In the genomic region with DNA sequence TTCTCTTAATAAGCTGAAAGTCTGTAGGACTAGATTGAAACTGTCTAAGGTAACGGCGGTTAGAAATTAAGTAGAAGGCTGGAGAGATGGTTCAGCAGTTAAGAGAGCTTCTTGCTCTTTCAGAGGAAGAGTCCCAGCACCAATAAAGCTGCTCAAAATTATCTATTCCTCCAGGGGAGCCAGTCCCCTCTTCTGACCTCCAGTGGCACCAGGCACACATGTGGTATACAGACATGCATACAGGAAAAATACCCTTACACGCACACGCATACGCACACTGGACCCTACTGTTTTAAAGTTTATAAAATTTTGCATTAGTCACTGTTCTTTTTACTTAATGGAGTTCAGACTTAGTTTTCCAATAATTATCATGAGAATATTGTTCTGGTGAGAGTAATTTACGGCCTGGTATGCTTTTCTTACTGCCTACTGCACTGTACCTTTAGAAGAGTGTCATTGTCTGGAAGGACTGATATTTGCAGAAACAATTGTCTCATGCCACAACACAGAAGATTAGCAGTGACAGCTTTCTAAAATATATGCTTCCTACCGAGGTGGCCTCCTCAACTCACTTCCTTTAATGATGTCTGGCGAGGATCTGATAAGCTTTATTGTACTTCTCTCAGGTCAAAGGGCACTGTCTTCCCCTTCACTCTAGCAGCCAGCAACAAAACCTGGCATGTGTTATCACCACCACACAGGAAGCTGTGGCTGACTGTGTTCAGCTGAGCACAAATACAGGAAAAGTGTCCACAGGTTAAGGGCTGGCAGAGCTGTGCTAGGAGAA, we compare ENCODE assay signal across 10 mouse cellular contexts. TPM values are rescaled to one million over a fixed set of nuclear protein-coding genes. Genes with fewer than 3 reads are reported as not detected.
DNase-seq lines count a peak whose midpoint lies in the region; ATAC-seq and TF ChIP-seq lines count a peak whose summit lies in the region.
"Had no signal": no experiment of that assay in that cellular context is flagged by ENCODE, and none has a peak within 500 bp of the region (broad histone marks: within the 10 kb centered on the region; RNA-seq: fewer than 3 reads in every experiment).

No protein-coding gene starts in this region.

- no peak overlapping the region for H3K9ac ChIP-seq in forebrain, embryonic 11.5 days (ENCODE audit: low read length)
- H3K9ac ChIP-seq in midbrain, postnatal 0 days (replicated peaks; ENCODE audit: low read length, poor library complexity, severe bottlenecking): no peak overlapping the region
- H3K9ac ChIP-seq: forebrain, embryonic 12.5 days had no signal

- H3K4me3 ChIP-seq in G1E (ENCODE audit: low read depth, low read length): no peak overlapping the region; the same call in 1 of the 2 replicates
- no peak overlapping the region for H3K4me3 ChIP-seq in forebrain, embryonic 11.5 days (ENCODE audit: low read depth, low read length)
- H3K4me3 ChIP-seq in midbrain, postnatal 0 days (ENCODE audit: low read depth, low read length): no peak overlapping the region
- H3K4me3 ChIP-seq: forebrain, embryonic 12.5 days had no signal

- H3K4me1 ChIP-seq in G1E (ENCODE audit: insufficient read depth, low read depth, low read length): peaks cover 70% of the 10 kb centered on the region
- no peaks in the 10 kb centered on the region for H3K4me1 ChIP-seq in forebrain, embryonic 11.5 days (replicated peaks; ENCODE audit: control insufficient read depth, insufficient read depth, low read length)
- H3K4me1 ChIP-seq in midbrain, postnatal 0 days (ENCODE audit: insufficient read depth, low read length): no peaks in the 10 kb centered on the region
- H3K4me1 ChIP-seq: forebrain, embryonic 12.5 days had no signal

- peak; percentile 35 for DNase-seq in G1E (ENCODE audit: low spot score)
- peak; percentile 16 for DNase-seq in c-Kit-positive CD71-positive TER-119-positive erythroid progenitor cells, embryonic 14.5 days (ENCODE audit: low spot score)
- peak; percentile 36 to 77 for DNase-seq in kidney, postnatal 25 days
- DNase-seq in urinary bladder, postnatal 36 days (ENCODE audit: low spot score in 2 of 2): no peak
- DNase-seq in forebrain, embryonic 11.5 days (ENCODE audit: low spot score): no peak
- no peak for DNase-seq in midbrain, postnatal 0 days (ENCODE audit: low spot score)

- H3K27me3 ChIP-seq in G1E (ENCODE audit: insufficient read depth, low read length): no peaks in the 10 kb centered on the region
- no peaks in the 10 kb centered on the region for H3K27me3 ChIP-seq in forebrain, embryonic 11.5 days (ENCODE audit: control insufficient read depth, insufficient read depth, low read length)
- no peaks in the 10 kb centered on the region for H3K27me3 ChIP-seq in midbrain, postnatal 0 days (ENCODE audit: insufficient read depth, low read length)
- H3K27me3 ChIP-seq: forebrain, embryonic 12.5 days had no signal

- no peak overlapping the region for H3K27ac ChIP-seq in forebrain, embryonic 11.5 days (ENCODE audit: low read depth, low read length)
- no peak overlapping the region for H3K27ac ChIP-seq in midbrain, postnatal 0 days (ENCODE audit: low read depth, low read length)
- H3K27ac ChIP-seq: forebrain, embryonic 12.5 days had no signal

- no peaks in the 10 kb centered on the region for H3K9me3 ChIP-seq in G1E (replicated peaks)
- H3K9me3 ChIP-seq in forebrain, embryonic 11.5 days (ENCODE audit: control insufficient read depth, low read length): no peaks in the 10 kb centered on the region
- H3K9me3 ChIP-seq in midbrain, postnatal 0 days (ENCODE audit: low read length): no peaks in the 10 kb centered on the region
- H3K9me3 ChIP-seq: forebrain, embryonic 12.5 days had no signal

- peak; percentile 91 for ATAC-seq in G1E (ENCODE audit: extremely low read depth, insufficient number of reproducible peaks, low FRiP score, poor library complexity, severe bottlenecking)
- peak; percentile 79 for ATAC-seq in megakaryocyte-erythroid progenitor cell, adult 5-6 weeks (replicated peaks; ENCODE audit: low FRiP score, low TSS enrichment, poor library complexity, severe bottlenecking)
- ATAC-seq in forebrain, embryonic 11.5 days (replicated peaks; ENCODE audit: low FRiP score): no peak
- no peak for ATAC-seq in midbrain, postnatal 0 days (ENCODE audit: low FRiP score)
- ATAC-seq: midbrain, embryonic 16.5 days had no signal

- no peak for TF ChIP-seq CTCF in G1E (IDR thresholded peaks at IDR 0.05; ENCODE audit: low read depth, low read length)
- TF ChIP-seq CTCF in midbrain, postnatal 0 days (IDR thresholded peaks at IDR 0.05): no peak

- H3K4me2 ChIP-seq in forebrain, embryonic 11.5 days (ENCODE audit: low read depth, low read length, severe bottlenecking): no peak overlapping the region
- no peak overlapping the region for H3K4me2 ChIP-seq in midbrain, postnatal 0 days (ENCODE audit: low read depth, low read length, poor library complexity, severe bottlenecking)
- H3K4me2 ChIP-seq: forebrain, embryonic 12.5 days had no signal

- no peaks in the 10 kb centered on the region for H3K36me3 ChIP-seq in G1E (replicated peaks)
- no peaks in the 10 kb centered on the region for H3K36me3 ChIP-seq in forebrain, embryonic 11.5 days (ENCODE audit: control insufficient read depth, insufficient read depth, low read length)
- no peaks in the 10 kb centered on the region for H3K36me3 ChIP-seq in midbrain, postnatal 0 days (ENCODE audit: insufficient read depth, low read length)
- H3K36me3 ChIP-seq: forebrain, embryonic 12.5 days had no signal

- 81% methylated on average over 8 of the region's 8 CpGs for WGBS in forebrain, embryonic 11.5 days
- WGBS in midbrain, postnatal 0 days: 81% methylated on average over 8 of the region's 8 CpGs

RNA-seq across cellular contexts. Expression of a gene that starts 29.4 kb away (rescaled TPM):
- total RNA-seq in G1E (2014; fragmentation: Nextera tagmentation): not detected in 2 replicates
- total RNA-seq in G1E (2017): 0.17 and 0.22 TPM in 2 replicates
- not detected in 2 replicates for polyA plus RNA-seq in G1E (2012)
- total RNA-seq in megakaryocyte-erythroid progenitor cell, adult 5-6 weeks (2014; fragmentation: Nextera tagmentation): not detected in 2 replicates
- total RNA-seq in megakaryocyte-erythroid progenitor cell, adult 5-6 weeks (2017): not detected in 2 replicates
- polyA plus RNA-seq in forebrain, embryonic 11.5 days (2014; fragmentation: Nextera tagmentation; extraction: Ambion mirVana): not detected in 2 replicates
- total RNA-seq in midbrain, postnatal 0 days (2014; rRNA removed): not detected in 2 replicates
- not detected in 2 replicates for polyA plus RNA-seq in midbrain, postnatal 0 days (2015; fragmentation: Nextera tagmentation; extraction: Ambion mirVana)
- polyA plus RNA-seq: forebrain, embryonic 12.5 days; intestine, embryonic 14.5 days; midbrain, embryonic 16.5 days had no signal

RNA-seq across cellular contexts. Expression of a gene that starts 35.2 kb away (rescaled TPM):
- not detected in 2 replicates for total RNA-seq in G1E (2014; fragmentation: Nextera tagmentation)
- 0.17 and 0.27 TPM in 2 replicates for total RNA-seq in G1E (2017)
- polyA plus RNA-seq in G1E (2012): not detected in 2 replicates
- 0.44 TPM in 1 of 2 replicates, not detected in the other for total RNA-seq in megakaryocyte-erythroid progenitor cell, adult 5-6 weeks (2014; fragmentation: Nextera tagmentation)
- total RNA-seq in megakaryocyte-erythroid progenitor cell, adult 5-6 weeks (2017): not detected in 2 replicates
- polyA plus RNA-seq in forebrain, embryonic 11.5 days (2014; fragmentation: Nextera tagmentation; extraction: Ambion mirVana): not detected in 2 replicates
- not detected in 2 replicates for total RNA-seq in midbrain, postnatal 0 days (2014; rRNA removed)
- not detected in 2 replicates for polyA plus RNA-seq in midbrain, postnatal 0 days (2015; fragmentation: Nextera tagmentation; extraction: Ambion mirVana)
- polyA plus RNA-seq: forebrain, embryonic 12.5 days; intestine, embryonic 14.5 days; midbrain, embryonic 16.5 days had no signal

RNA-seq across cellular contexts. Expression of a gene that starts 41.0 kb away (rescaled TPM):
- total RNA-seq in G1E (2014; fragmentation: Nextera tagmentation): not detected in 2 replicates
- total RNA-seq in G1E (2017): 0.17 and 0.27 TPM in 2 replicates
- polyA plus RNA-seq in G1E (2012): not detected in 2 replicates
- total RNA-seq in megakaryocyte-erythroid progenitor cell, adult 5-6 weeks (2014; fragmentation: Nextera tagmentation): 0.44 TPM in 1 of 2 replicates, not detected in the other
- not detected in 2 replicates for total RNA-seq in megakaryocyte-erythroid progenitor cell, adult 5-6 weeks (2017)
- polyA plus RNA-seq in forebrain, embryonic 11.5 days (2014; fragmentation: Nextera tagmentation; extraction: Ambion mirVana): not detected in 2 replicates
- not detected in 2 replicates for total RNA-seq in midbrain, postnatal 0 days (2014; rRNA removed)
- not detected in 2 replicates for polyA plus RNA-seq in midbrain, postnatal 0 days (2015; fragmentation: Nextera tagmentation; extraction: Ambion mirVana)
- polyA plus RNA-seq: forebrain, embryonic 12.5 days; intestine, embryonic 14.5 days; midbrain, embryonic 16.5 days had no signal

RNA-seq across cellular contexts. Expression of a gene that starts 46.8 kb away (rescaled TPM):
- total RNA-seq in G1E (2014; fragmentation: Nextera tagmentation) (not detected in 2 replicates), G1E (2017) (0.17 and 0.27 TPM in 2 replicates)
- polyA plus RNA-seq in G1E (2012): not detected in 2 replicates
- total RNA-seq in megakaryocyte-erythroid progenitor cell, adult 5-6 weeks (2014; fragmentation: Nextera tagmentation): 0.44 TPM in 1 of 2 replicates, not detected in the other
- not detected in 2 replicates for total RNA-seq in megakaryocyte-erythroid progenitor cell, adult 5-6 weeks (2017)
- not detected in 2 replicates for polyA plus RNA-seq in forebrain, embryonic 11.5 days (2014; fragmentation: Nextera tagmentation; extraction: Ambion mirVana)
- total RNA-seq in midbrain, postnatal 0 days (2014; rRNA removed): not detected in 2 replicates
- polyA plus RNA-seq in midbrain, postnatal 0 days (2015; fragmentation: Nextera tagmentation; extraction: Ambion mirVana): not detected in 2 replicates
- polyA plus RNA-seq: forebrain, embryonic 12.5 days; intestine, embryonic 14.5 days; midbrain, embryonic 16.5 days had no signal

RNA-seq across cellular contexts. Expression of a gene that starts 52.6 kb away (rescaled TPM):
- total RNA-seq in G1E (2014; fragmentation: Nextera tagmentation) (not detected in 2 replicates), G1E (2017) (0.17 TPM in 1 of 2 replicates, not detected in the other)
- polyA plus RNA-seq in G1E (2012): not detected in 2 replicates
- total RNA-seq in megakaryocyte-erythroid progenitor cell, adult 5-6 weeks (2014; fragmentation: Nextera tagmentation): 0.44 TPM in 1 of 2 replicates, not detected in the other
- 0.95 TPM in 1 of 2 replicates, not detected in the other for total RNA-seq in megakaryocyte-erythroid progenitor cell, adult 5-6 weeks (2017)
- not detected in 2 replicates for polyA plus RNA-seq in forebrain, embryonic 11.5 days (2014; fragmentation: Nextera tagmentation; extraction: Ambion mirVana)
- not detected in 2 replicates for total RNA-seq in midbrain, postnatal 0 days (2014; rRNA removed)
- not detected in 2 replicates for polyA plus RNA-seq in midbrain, postnatal 0 days (2015; fragmentation: Nextera tagmentation; extraction: Ambion mirVana)
- polyA plus RNA-seq: forebrain, embryonic 12.5 days; intestine, embryonic 14.5 days; midbrain, embryonic 16.5 days had no signal

Comparison
In these comparisons a context has a peak if more than half of its experiments do, and no peak if none do; other contexts are left out.
1. ATAC-seq: peak in G1E (single experiment) and megakaryocyte-erythroid progenitor cell, adult 5-6 weeks (single experiment); none in forebrain, embryonic 11.5 days (single experiment) and midbrain, postnatal 0 days (single experiment).
2. DNase-seq: peak in G1E (single experiment), c-Kit-positive CD71-positive TER-119-positive erythroid progenitor cells, embryonic 14.5 days (single experiment) and kidney, postnatal 25 days (2 of 2); none in urinary bladder, postnatal 36 days (0 of 2), forebrain, embryonic 11.5 days (single experiment) and midbrain, postnatal 0 days (single experiment).